Mouse (Mus musculus) small intestine, adult 2 months (tissue): ENCODE results near the gene Dpyd.

Experiments
- CTCF ChIP-seq: fragments of 200-500 bp; IDR thresholded peaks from 2 replicates; pipeline ENCODE4 v1.5.1; 2012; ENCODE audit warnings: low read depth, mild to moderate bottlenecking, control low read depth, inconsistent platforms, low read length, moderate library complexity, mixed read lengths; ENCODE audit not compliant: insufficient replicate concordance, insufficient read length; ENCODE audit errors: extremely low read depth
- POLR2A ChIP-seq: fragments of 200-500 bp; IDR thresholded peaks from 2 replicates; pipeline ENCODE4 v1.6.1; 2012; ENCODE audit warnings: low read depth, mild to moderate bottlenecking, control low read depth, inconsistent platforms, low read length, moderate library complexity

DNA sequence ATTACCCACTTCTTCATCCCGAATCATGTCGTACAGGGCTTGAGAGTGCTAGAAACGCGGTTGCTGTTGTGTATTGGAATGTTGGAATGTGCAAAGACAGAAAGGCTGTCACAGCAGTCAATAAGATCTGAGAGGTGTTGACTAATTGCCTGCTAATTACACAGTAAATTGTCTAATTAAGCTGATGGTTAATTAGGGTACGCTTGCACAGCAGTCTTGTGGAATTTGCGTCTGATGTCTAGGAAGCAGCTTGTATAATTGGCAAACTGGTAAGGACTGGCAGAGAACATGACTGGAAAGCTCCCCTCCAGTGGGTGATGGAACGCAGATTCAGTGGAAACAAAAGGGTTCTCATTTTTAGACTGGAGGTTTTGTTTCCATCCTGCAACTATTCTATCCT is 459.3 kb downstream of the Dpyd start:
- no peak for TF ChIP-seq POLR2A
- no peak for TF ChIP-seq CTCF
